Mouse (Mus musculus): Measurements from ENCODE around the gene Ube2r2. TPM values are rescaled to one million over a fixed set of nuclear protein-coding genes. Genes with fewer than 3 reads are reported as not detected.
A peak's percentile ranks its signal among the peaks of the same experiment; 100 is the strongest.

Gene Ube2r2
- total RNA-seq, 1 experiment from 2014 or later: 106 TPM

DNA sequence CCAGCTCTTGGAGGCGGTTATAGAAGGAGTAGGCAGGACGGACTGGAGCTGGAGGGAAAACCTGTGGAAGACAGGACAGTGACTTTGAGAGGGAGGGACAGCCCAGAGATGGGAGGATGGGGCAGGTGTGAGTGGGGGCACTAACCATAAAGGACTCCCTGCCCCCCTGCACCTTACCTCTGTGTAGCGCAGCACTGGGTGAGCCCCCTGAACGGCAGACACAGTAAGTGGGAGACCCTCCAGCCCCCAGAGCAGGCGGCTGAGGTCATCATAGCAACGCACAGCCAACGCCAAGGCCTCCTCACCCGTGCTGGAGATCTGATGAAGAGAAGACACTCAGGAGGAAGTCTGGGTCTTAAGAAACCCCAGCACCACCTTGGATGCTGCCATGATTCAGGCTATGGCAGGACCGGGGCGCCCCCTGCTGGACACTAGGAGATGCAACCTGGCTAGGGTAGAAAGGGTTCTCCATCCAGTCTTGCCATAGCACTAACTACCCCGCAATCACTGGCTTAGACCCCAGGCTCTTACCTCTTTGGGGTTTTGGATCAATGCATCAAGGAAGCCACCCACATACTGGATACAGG is 16.7 kb upstream of the Ube2r2 start:
- peak; percentile 80 for DNase-seq

DNA sequence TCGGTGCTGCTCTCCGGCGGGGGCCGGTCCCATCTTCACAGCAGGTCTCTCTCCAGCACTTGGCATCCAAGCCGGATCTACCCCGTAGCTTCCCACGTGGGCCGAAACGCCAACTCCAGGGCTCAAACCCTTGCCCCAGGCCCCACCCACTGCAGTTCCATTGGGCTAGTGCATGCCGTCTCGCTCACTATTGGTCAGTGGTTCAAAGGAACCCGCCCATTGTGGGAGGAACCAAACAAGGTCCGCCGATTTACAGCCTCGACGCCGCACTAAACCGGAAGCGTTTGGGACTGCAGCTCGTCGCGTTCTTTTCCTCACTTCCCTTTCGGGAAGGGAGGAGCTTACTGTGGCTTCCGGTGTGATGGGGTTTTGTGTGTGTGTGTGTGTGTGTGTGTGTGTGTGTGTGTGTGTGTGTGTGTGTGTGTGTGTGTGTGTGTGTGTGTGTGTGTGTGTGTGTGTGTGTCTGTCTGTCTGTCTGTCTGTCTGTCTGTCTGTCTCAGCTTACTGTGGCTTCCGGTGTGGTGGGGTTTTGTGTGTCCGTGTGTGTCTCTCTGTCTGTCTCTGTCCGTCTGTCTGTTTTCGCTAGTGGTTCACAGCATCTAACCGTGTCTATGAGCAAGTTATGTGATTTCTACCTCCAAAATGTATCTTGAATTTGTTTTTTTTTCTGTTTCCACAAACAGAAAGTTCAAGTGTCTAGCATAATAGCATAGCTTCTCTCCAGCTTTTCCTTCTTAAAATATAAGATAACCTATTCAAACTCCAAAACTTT is 11.2 kb upstream of the Ube2r2 start, which contains the start of gene Nol6:
Gene Nol6, minus strand, starts transcription at position 276 of the 772 bp plus-strand sequence.
- peak; percentile 93 for DNase-seq

DNA sequence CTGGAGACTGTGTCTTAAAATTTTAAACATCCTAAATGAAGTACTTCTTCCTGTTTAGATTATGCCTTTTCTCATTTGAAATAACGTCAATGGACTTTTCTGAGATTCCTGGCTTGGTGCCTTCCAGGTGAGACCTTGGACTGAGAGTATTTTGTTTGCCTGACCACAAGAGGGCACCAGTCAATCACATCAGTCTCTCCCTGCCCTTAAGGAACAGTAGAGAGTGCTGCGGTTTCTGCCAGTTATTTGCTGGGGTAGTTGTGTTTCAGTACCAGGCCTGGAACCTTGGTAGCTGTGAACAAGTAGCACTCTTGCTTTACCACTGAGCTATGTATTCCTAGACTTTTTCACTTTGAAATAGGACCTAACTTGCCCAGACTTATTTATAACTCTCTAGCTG is 6.1 kb upstream of the Ube2r2 start:
- DNase-seq: peak; percentile 45

DNA sequence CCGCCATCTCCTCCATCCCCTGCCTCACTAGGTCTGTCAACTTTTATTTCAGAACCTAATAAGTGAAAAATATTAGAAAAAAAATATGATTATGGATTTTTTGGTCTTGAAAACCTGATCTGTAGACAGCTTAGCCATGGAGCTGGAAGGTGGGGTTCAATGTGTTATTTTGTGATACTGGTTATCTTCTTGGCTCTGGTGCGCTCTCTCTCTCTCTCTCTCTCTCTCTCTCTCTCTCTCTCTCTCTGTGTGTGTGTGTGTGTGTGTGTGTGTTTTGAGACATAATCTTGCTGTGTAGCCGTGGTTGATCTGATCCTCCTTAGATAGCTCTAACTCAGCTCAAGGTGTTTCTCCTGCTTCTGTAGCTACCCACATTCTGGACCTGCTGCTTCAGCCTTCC is 5.7 kb upstream of the Ube2r2 start:
- DNase-seq: no peak

DNA sequence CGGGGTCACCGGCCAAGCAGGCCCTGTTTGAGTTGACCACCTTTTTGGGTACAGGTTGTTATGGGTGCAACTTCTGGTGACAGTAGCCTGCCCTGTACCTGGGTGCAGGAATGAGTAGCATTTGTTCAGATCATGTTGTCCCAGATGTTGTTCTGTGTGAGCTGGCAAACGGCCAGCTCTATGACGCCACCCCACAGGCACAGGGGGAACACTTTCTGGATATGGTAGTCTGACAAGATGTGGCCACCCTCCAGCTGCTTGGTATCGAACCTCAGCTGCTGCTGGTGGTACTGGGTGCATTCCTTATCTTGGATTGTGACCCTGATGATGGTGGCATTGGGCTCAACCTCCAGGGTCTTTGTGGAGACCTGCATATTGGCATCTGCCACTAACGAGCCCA is 3.1 kb upstream of the Ube2r2 start:
- DNase-seq: no peak

DNA sequence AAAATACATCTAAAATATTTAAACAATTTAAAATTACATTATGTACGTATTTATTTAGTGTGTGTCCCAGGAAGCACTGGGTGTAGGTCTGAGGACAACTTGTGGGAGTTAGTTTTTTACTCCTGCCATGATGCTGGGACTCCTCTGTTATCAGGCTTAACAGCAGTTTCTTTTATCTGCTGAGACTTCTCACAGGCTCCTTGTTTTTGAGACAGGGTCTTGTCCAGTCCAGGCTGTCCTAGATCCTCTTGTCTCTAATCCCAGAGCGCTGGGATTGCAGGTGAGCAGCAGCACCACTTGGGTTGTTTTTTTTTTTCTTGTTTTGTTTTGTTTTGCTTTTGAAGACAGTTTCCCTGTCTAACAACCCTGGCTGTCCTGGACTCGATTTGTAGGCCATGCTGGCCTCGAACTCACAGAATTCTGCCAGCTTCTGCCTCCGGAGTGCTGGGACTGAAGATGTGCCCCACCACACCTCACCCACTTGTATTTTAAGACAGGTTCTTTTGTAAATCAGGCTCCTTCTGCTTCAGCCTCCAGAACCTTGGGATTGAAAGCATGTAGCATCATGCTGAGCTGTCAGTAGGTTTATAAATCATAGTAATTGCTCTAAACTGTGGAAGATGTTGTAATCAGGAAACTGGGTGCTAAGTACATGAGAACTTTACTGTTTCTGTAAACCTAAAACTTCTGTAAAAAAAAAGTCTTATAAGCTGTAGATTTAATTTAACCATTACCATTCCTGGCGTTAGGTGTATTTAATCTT is 1.8 kb upstream of the Ube2r2 start:
- DNase-seq: no peak

DNA sequence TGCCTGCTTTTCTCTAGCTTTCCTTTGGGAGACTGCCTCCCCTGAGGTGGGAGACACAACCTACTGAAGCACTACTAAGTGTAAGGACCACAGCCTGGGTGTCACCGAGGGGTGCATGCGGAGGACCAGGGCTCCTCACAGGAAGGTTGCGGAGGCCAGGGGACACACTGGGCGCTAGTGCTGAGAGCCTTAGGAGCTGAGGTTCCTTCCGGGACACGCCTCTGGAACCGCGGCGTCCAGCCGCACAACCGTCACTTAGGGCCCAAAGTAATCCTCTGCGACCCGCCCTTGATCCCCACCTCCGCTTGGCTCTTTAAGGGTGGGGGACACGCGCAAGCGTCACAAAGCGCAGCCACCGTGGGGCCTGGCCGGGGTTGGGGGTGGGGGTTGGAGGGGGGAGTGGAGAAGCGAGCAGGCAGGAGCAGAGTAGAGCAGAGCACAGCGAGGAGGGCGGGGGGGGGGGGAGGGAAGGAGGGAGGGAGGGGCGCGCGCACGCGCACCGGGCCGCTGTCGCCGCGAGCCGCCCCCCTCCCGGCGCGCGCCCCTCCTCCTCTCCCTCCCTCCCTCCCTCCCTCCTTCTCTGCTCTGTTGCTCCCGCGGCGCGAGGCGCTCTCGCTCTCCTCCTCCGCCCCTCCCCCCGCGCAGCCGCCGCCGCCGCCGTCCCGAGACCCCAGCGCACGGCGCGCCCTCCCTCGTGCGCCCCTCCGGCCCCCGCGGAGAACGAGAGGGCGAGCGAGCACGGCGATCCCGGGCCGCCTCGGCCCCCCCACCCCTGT is 420 bp upstream of the Ube2r2 start:
- DNase-seq: peak; percentile 87

DNA sequence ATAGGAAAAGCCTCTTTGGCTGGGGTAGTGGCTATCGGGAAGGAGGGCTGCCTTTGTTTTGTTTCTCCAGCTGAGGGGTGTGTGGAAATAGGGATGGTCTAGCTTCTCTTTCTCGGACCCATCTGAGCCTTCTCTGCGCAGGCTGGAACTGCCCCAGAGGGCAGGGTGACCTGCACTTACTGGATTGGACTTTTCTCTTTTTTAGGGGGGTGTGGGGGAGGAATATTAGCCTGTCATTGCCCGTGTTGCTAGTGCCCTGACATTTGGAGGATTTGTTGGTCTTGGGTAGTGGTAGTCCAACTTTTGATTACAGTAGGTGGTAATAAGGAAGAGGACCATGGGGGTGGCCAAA is 887 bp downstream of the Ube2r2 start:
- peak; percentile 37 for DNase-seq

DNA sequence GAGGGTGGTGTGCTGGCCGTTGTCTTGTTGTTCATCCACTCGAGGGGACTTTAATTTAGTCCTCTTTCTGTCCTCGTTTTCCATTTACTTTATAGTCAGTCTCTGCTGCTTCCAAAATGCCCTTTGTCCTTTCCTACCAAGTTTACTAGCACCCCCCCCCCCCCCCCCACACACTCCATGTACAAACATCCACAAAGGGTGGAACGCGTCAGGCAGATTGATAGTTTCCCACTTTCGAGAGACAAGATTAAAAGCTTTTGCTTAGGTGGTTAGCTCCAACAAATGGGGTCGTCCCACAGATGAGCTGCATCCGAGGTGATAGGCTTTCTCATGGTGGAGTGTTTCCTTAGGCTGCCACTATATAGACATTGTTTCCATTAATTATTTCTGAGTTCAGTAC is 1.3 kb downstream of the Ube2r2 start:
- no peak for DNase-seq

DNA sequence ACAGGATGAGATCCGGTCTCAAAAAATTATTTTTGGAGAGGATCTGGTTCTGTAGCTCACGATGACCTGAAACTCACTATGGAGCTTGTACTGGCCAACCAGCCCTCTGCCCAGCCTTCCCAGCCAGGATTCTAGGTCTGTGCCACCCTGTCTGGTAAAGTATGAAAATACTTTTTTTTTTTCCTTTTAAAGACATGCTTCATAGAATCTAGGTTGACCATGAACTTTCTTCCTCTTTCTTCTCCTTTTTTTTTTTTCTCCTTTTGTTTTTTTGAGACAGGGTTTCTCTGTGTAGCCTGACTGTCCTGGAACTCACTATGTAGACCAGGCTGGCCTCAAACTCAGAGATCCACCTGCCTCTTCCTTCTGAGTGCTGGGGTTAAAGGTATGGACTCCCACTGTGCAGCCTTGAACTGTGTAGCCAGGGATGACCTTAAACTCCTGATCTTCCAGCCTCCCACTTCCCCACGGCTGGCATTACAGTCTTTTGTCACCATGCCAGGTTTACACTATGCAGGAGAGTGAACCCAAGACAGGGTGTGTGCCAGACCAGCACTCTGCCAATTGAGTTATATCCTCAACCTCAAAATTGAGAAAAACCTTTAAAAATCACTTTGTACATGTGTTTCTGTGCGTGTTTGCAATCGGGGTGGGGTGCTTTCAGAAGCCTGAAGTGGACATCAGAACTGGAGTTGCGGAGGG is 4.8 kb downstream of the Ube2r2 start:
- DNase-seq: no peak

DNA sequence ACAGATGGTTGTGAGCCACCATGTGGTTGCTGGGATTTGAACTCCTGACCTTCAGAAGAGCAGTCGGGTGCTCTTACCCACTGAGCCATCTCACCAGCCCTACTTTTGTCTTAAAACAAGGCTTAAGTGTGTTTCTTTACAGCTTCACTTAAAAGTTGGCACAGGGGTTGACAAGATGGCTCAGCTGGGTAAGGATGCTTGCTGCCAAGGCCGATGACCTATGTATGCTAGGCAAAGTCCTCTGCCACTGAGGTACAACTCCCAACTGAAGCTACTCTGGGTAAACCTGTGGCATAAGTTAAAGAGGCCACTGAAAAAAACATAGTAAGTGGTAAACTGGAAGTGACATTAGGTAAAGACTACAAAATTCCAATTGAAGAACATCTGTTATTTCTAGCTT is 7.1 kb downstream of the Ube2r2 start:
- DNase-seq: no peak

DNA sequence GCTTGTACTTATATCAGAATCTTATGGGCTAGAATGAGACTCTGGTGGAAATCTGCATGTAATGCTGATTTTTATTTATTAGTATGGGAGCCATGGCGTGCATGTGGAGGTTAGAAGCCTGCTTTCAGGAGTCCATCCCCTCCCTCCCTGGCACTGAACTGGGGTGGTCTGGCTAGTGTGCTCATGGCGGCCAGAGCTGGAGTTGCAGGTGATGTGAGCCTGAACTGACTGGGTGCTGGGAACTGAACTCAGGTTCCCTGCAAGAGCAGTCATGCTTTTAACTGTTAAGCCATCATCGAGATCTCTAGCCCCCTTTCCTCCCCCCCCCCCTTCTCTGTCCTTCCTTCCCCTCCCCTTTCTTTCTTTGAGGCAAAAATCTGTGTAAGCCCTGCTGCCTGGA is 14.3 kb downstream of the Ube2r2 start:
- DNase-seq: no peak

DNA sequence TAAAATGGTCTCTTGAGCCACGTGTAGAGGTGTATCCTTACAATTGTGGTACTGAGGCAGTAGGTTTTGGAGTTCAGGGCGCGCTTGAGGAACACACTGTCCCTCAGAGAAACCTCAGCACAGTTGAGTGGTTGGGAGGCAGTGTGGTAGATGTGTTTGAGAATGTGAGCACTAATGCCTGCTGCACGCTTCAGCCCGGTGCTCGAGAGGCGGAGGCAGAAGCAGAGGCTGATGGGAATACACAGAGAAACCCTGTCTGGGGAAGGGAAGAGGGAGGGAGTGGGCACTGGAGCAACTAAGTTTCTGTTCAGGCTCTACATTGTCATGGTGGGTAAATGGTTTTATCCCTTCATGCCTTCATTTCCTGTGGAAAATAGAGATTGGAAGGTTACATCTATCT is 15.6 kb downstream of the Ube2r2 start:
- DNase-seq: no peak

DNA sequence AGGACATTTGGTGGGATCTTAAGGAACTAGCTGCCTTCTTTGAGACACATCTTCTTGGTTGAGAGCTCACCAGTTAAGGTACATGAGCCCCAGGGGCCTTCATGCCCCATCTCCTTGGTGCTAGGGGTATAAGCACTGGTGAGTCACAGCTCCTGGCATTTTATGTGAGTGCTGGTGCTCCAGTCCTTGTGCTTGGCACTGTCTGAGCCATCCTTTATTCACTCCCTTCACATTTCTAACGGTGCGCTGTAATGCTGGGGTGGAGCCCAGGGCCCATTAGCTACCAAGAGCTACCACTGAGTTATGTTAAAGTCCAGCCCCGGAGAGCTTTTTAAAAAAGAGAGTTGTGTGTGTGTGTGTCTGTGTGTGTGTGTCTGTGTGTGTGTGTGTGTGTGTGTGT is 17.6 kb downstream of the Ube2r2 start:
- DNase-seq: peak; percentile 40

DNA sequence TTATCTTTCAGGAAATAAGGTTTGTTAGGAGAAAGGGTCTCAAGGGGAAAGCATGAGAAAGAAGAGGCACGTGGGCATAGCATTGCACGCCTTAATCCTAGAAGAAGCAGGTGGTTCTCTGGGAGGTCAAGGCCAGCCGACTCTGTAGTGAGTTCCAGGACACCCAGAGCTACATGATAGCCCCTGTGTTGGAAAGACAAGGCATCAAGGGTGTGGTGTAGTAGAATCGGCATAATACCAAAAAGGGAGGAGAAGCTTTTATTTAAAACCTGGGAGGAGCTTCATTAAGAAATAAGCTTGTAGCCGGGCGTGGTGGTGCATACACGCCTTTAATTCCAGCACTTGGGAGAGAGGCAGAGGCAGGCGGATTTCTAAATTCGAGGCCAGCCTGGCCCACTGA is 21.4 kb downstream of the Ube2r2 start:
- DNase-seq: no peak

DNA sequence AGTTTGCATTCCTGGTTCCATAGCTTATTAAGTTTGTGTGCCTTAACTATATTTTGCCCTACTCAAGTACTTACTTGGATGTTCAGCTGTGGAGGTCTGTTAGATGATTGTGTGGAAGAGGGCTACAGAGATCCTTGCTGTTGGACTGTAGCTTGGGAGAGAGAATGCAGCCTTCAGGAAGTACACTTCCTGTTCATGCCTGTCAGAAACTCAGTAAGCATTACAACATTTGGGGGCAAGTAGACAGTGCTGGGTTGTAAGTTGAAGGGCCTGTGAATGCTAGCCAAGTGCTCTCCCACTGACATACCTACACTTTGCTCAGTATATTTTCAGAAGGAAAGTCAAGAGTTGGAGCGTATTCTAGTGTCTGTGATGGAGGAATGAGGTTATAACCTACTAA is 22.7 kb downstream of the Ube2r2 start:
- DNase-seq: no peak

DNA sequence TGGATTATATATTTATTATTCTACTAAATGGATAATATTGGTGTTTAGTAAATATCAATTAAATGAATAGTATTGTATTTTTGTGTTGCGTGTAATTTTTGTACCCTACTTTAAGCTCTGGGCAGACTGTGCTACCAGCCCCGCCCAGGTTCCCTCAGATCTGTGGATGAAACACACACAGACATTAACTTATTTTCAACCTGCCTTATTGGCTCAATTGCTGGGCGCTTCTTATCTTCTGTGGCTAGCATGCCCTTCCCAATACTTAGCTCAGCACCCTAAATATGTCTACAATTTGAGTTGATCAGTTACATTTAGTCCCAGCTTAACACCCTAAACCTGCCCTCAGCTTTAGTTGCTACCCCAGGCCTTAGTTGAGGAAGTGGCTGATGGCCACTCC is 25.7 kb downstream of the Ube2r2 start:
- DNase-seq: no peak

DNA sequence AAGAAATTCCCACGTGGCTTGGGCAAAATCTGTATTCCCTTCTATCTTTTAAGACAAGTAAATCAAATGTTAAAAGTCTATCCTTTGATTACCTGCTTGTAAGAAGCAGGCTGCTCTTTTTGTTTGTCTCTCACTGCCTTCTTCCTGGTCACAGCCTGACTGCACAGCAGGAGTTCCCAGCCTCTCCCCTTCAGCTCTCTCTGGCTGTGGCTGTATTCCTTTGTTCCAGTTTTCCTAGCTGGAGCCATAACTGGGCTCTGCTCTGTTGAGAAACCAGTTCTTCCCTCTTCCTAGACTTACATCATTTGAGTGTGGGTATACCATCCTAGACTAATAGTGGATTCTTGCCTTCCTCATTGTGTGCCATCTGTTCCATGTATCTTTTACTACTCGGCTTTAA is 29.4 kb downstream of the Ube2r2 start:
- DNase-seq: no peak

DNA sequence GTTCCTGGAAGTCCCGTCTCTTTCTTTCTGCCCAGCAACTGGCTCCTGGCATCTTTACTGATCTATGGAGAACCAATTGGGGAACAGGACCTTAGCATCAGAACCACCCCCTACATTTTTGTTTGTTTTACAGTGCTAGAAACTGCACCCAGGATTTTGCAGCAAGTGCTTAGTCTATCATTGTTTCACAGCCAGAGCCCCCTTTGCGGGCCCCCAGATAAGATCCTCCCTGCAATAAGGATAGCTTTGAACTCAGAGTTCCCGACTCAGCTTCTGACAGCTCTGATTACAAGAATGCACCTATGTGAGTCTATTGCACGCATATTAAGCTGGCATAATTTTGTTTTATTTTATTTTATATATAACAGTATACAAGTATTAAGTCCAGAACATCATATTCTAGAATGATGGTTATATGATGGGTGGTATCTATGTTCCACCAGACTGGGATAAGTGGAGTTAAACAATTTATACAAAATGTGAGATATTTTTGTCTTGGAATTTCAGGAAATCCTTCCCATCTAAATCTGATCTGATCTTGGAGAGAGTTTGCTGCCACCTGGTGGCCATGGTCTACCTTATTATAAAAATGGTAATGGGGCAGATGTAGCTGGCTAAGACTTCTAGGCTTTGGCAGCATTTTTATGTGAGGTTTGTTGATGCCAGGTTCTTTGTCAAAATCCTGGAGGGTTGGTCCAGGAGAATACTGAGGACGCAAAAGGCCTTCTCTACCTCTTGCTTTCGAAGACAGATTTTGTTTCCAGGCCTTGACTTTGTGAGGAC is 30.3 kb downstream of the Ube2r2 start:
- DNase-seq: peak; percentile 84

DNA sequence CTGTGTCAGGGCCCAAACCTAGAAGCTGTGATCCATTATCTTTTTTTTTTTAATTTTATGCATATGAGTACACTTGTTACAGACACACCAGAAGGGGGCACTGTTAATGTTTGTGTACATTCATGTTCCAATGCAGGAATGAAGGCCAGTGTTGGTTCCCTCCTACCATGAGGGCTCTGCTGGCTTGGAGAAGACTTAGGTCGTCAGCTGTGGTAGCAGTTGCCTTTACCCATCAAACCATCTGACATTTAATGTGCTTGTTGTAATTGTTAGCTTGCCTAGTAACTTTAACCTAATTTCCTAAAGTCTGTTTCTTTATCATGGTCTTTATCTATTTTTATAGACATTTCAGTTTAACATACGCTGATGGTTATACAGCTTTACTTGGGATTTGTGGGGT is 35.4 kb downstream of the Ube2r2 start:
- no peak for DNase-seq

DNA sequence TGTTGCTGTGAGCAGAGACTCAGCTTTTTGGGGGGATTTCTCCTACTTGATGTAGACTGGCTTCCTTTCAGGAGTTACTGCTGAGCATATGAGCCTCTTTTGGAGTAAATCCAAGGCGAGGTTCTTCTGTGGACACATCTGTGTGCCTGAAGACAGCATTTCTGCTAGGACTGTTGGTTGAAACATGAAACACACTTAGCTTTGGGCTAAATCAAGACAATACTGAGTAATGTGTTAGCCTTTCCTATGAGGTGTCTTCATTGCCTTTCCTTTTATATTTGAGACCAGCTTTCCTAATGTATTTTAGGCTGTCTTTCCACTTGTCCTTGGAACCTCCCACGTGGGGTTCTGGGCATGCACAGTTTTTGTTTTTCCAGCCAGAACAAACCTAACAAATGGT is 39.1 kb downstream of the Ube2r2 start:
- no peak for DNase-seq

Data from adrenal gland, postnatal 25 days (tissue).